9 mouse cellular contexts compared by ENCODE assay signal in the genomic region with DNA sequence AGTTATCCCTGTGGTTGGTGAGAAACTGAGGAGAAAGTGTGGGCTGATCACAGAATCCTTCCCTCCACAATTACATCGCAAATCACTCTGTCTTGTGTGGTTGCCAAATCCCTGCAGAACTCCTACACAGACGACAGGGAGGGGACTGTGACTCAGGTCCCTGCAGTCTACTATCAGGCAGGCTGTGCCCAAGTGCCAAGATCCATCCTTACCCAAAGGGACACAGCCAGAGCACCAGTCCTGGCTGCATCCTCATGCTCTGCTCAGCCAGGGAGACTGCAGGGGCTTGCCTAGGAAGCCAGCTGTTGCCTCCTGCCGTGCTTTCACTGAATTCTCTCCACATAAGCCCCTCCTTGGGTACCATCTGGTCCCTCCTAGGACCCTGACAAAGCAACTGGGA.
A peak's percentile ranks its signal among the peaks of the same experiment; 100 is the strongest.
DNase-seq lines count a peak whose midpoint lies in the region; ATAC-seq and TF ChIP-seq lines count a peak whose summit lies in the region.
"Had no signal": no experiment of that assay in that cellular context is flagged by ENCODE, and none has a peak within 500 bp of the region (broad histone marks: within the 10 kb centered on the region; RNA-seq: fewer than 3 reads in every experiment).

No protein-coding gene starts in this region.

- TF ChIP-seq CTCF in midbrain, postnatal 0 days (IDR thresholded peaks at IDR 0.05), result no peak

- peaks cover 27% of the 10 kb centered on the region for H3K4me1 ChIP-seq in forebrain, embryonic 15.5 days
- no peaks in the 10 kb centered on the region for H3K4me1 ChIP-seq in midbrain, postnatal 0 days (ENCODE audit: insufficient read depth, low read length)
- H3K4me1 ChIP-seq in intestine, embryonic 16.5 days (ENCODE audit: control insufficient read depth, insufficient read depth, low read length), result no peaks in the 10 kb centered on the region

- DNase-seq in brain, adult 2 months (ENCODE audit: low read depth, low spot score), result peak; percentile 90
- DNase-seq in layer of hippocampus, postnatal 10 days (ENCODE audit: low spot score in 2 of 2), result peak; percentile 28 to 43
- peak; percentile 35 for DNase-seq in midbrain, postnatal 0 days (ENCODE audit: low spot score)
- DNase-seq in thymus, postnatal 14 days, result no peak
- no peak for DNase-seq in cerebellum, adult 9-10 months
- no peak for DNase-seq in cerebellum, adult 11 months
- DNase-seq: lung, postnatal 4 days had no signal

- H3K27ac ChIP-seq in forebrain, embryonic 15.5 days (replicated peaks), result peak overlapping the region; percentile 12
- H3K27ac ChIP-seq in midbrain, postnatal 0 days (ENCODE audit: low read depth, low read length), result no peak overlapping the region
- H3K27ac ChIP-seq in intestine, embryonic 16.5 days (ENCODE audit: low read length), result no peak overlapping the region

- H3K27me3 ChIP-seq in forebrain, embryonic 15.5 days, result no peaks in the 10 kb centered on the region
- H3K27me3 ChIP-seq in midbrain, postnatal 0 days (ENCODE audit: insufficient read depth, low read length), result no peaks in the 10 kb centered on the region
- no peaks in the 10 kb centered on the region for H3K27me3 ChIP-seq in intestine, embryonic 16.5 days (replicated peaks; ENCODE audit: control insufficient read depth, insufficient read depth, low read length)

- no peaks in the 10 kb centered on the region for H3K9me3 ChIP-seq in forebrain, embryonic 15.5 days
- no peaks in the 10 kb centered on the region for H3K9me3 ChIP-seq in midbrain, postnatal 0 days (ENCODE audit: low read length)
- H3K9me3 ChIP-seq in intestine, embryonic 16.5 days (ENCODE audit: control insufficient read depth, low read length), result no peaks in the 10 kb centered on the region

- no peak overlapping the region for H3K4me3 ChIP-seq in forebrain, embryonic 15.5 days
- no peak overlapping the region for H3K4me3 ChIP-seq in midbrain, postnatal 0 days (ENCODE audit: low read depth, low read length)
- no peak overlapping the region for H3K4me3 ChIP-seq in intestine, embryonic 16.5 days (ENCODE audit: low read length)

- WGBS in forebrain, embryonic 15.5 days, result 17% methylated on average over 3 of the region's 3 CpGs
- WGBS in midbrain, postnatal 0 days, result 32% methylated on average over 3 of the region's 3 CpGs
- 36% methylated on average over 3 of the region's 3 CpGs for WGBS in intestine, embryonic 16.5 days

- H3K4me2 ChIP-seq in forebrain, embryonic 15.5 days (replicated peaks), result no peak overlapping the region
- H3K4me2 ChIP-seq in midbrain, postnatal 0 days (ENCODE audit: low read depth, low read length, poor library complexity, severe bottlenecking), result no peak overlapping the region
- no peak overlapping the region for H3K4me2 ChIP-seq in intestine, embryonic 16.5 days (ENCODE audit: low read depth, low read length)

- H3K36me3 ChIP-seq in forebrain, embryonic 15.5 days, result no peaks in the 10 kb centered on the region
- H3K36me3 ChIP-seq in midbrain, postnatal 0 days (ENCODE audit: insufficient read depth, low read length), result peaks cover 3% of the 10 kb centered on the region; the same call in 1 of the 2 replicates
- H3K36me3 ChIP-seq in intestine, embryonic 16.5 days (ENCODE audit: control insufficient read depth, insufficient read depth, low read length), result no peaks in the 10 kb centered on the region

- ATAC-seq in forebrain, embryonic 15.5 days (replicated peaks), result peak; percentile 82
- no peak for ATAC-seq in midbrain, postnatal 0 days (ENCODE audit: low FRiP score)
- ATAC-seq in intestine, embryonic 16.5 days, result no peak

- no peak overlapping the region for H3K9ac ChIP-seq in forebrain, embryonic 15.5 days (replicated peaks)
- no peak overlapping the region for H3K9ac ChIP-seq in midbrain, postnatal 0 days (replicated peaks; ENCODE audit: low read length, poor library complexity, severe bottlenecking)
- no peak overlapping the region for H3K9ac ChIP-seq in intestine, embryonic 16.5 days (ENCODE audit: low read depth, low read length)

Comparison
In these comparisons a context has a peak if more than half of its experiments do, and no peak if none do; other contexts are left out.
1. DNase-seq: peak in brain, adult 2 months (single experiment), layer of hippocampus, postnatal 10 days (2 of 2) and midbrain, postnatal 0 days (single experiment); none in thymus, postnatal 14 days (single experiment), cerebellum, adult 9-10 months (single experiment) and cerebellum, adult 11 months (single experiment).